Mouse (Mus musculus) kidney, adult 2 months (tissue): ENCODE measurements around the gene Pml.

ENCODE experiments used
- CTCF ChIP-seq: fragments of 200-500 bp; conservative IDR thresholded peaks from 2 replicates; pipeline ENCODE4 v1.5.1; 2011; ENCODE audit warnings: low read depth, mild to moderate bottlenecking, control low read depth, low read length, moderate library complexity, mixed read lengths; ENCODE audit not compliant: insufficient read depth, insufficient read length
- POLR2A ChIP-seq: fragments of 200-500 bp; IDR thresholded peaks from one replicate; pipeline ENCODE4 v1.6.1; 2011; ENCODE audit warnings: low read depth, low read length, control low read depth

DNA sequence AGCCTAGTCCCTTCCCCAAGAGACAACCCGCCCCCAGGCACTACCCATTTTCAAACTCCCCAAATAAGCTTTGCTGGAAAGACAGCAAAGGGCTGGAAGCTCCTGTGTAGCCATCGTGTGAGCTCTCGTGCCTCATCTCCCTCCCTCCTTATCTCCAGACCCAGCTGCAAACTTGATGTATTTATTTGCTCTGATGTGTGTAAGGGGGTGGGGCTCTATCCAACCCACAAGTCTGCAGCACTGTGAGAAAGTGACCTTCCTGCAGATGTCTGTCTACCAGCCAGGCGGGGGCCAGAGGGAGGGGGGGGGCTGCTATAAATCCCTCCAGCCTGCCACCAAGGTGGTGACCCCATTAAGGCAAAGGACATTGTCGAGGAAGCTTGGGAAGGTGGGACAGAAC is 35.7 kb downstream of the Pml start:
- no peak for TF ChIP-seq POLR2A
- TF ChIP-seq CTCF, result no peak
